Mouse (Mus musculus) layer of hippocampus, adult 6 months (tissue): ENCODE measurements around the gene Mfrp. TPM values are rescaled to one million over a fixed set of nuclear protein-coding genes. Genes with fewer than 3 reads are reported as not detected.

Experiments
- long read RNA-seq, 2 experiments: library from polyadenylated mRNA; unstranded; transcript quantifications; one replicate each; pipeline ENCODE4 v2.0.0; 2019 to 2020
- polyA plus RNA-seq: library from polyadenylated mRNA; unstranded; fragments of <200 nt; fragmentation: Nextera tagmentation; gene quantifications from 2 replicates; pipeline ENCODE4 v1.2.3, GENCODE M21; 2021

Gene Mfrp
- polyA plus RNA-seq: 0.06 and 9.7 TPM in 2 replicates
- long read RNA-seq, experiment 1: 0 reads
- long read RNA-seq, experiment 2, partial matches to known transcripts: 0 of 3 reads
- long read RNA-seq, experiment 2, other reads (novel, unspliced or antisense): 3 of 3 reads

GRCm38 (mm10) chr9:44101490-44101889, at the start of gene Mfrp:
TSS of gene Mfrp (plus strand) at chr9:44101729.

GRCm38 (mm10) chr9:44066785-44067225, 34.7 kb upstream of the Mfrp start, which contains the start of gene Usp2:
TSS of gene Usp2 (plus strand) at chr9:44067021.

DNA sequence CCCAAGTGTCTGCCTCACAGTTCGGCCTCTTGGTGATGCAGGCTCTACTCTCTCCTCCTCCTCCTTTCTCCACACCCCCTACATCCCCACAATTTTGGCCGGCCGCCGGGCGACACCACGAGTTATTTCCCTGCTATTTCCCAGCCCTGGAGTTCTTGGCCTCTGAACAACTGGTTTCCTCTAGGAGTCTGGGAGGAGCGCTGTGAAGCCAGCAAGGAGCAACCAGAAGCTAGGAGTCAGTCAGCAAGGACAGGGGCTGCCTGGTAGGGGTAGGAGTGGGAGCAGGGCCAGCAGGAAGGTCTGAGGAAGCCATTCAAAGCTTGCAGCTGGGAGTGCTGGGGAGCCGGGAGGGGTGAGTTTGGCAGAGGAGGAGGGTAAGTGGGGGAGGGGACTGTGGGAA, 5.6 kb downstream of the Mfrp start, which contains the start of gene C1qtnf5:
TSS of gene C1qtnf5 (plus strand) at position 136 of the 400 bp plus-strand sequence.

DNA sequence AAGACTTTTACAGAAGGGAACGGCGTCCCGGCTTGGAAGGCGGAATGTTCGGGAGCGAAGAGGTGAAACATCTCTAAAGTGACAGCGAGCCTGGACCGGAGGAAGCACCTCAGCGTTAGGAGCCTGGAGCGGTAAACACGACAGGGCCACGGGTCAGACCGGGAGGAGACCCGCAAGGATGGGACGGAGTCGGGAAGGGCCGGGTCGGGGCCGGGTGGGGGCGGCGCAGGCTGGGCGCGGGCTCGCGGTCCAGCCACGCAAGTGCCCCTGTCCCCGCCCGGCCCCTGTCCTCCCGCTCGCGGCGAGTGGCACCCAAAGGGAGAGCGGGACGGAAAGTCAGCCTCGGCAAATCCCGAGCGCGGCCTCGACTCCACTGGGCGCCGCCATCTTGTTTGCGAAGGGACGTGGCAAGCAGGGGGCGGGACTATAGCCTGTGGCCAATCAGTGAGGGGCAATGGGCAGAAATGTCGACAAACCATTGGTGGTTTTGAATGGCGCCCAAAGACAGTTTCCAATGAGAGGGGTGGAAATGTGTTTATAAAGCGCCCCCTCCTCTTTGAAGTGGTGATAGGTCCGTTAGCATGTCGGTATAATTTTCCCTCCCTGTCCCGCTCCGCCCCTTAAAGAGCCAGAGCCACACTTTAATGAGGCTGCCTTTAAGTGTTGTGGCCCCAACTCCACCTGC, 11.7 kb downstream of the Mfrp start, which contains the start of the genes Gm49380 and Rnf26:
TSS of gene Gm49380 (minus strand) at position 396 of the 685 bp plus-strand sequence.
TSS of gene Rnf26 (minus strand) at position 413 of the 685 bp plus-strand sequence.

DNA sequence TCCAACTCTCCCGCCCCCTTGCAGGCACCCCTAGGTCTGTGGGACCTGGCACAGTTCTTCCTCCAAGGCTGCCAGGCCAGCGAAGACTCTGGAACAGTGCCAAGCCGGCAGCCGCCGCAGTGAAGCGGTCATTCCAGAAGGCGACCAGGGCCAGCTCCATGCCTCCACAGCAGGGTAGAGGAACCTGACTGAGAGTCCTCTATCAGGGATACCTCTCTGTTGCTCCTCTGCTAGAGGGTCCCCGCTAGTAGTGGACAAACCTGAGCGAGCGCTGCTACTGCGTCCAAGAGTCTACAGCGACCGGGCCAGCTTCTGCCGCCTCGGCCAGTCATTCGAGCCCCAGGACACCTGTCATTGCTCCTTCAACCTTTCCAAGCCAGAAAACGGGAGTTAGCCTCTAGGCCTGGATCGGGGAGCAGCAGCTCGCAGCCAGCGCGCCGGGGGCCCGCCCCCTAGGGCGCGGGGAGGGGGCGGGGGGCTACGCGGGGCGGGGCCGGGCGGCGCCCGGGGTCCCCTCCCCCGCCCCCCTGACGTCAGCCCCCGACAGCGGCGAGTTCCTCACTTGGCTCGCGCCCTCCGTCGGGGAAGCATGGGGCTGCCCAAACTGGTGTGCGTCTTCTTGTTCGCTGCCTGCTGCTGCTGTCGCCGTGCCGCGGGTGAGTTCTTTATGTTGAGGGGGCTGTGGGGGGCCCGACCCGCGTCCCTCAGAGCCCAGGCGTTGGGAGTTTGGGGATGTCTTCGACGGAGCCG, 32.7 kb downstream of the Mfrp start, which contains the start of gene Mcam:
TSS of gene Mcam (plus strand) at position 369 of the 750 bp plus-strand sequence.

Other genes with a start within 250 kb of the Mfrp start
- gene Thy1, start 58.3 kb upstream of the Mfrp start, polyA plus RNA-seq: 324 and 386 TPM in 2 replicates
- 116 and 137 TPM in 2 replicates for gene Usp2, start 34.7 kb upstream of the Mfrp start, polyA plus RNA-seq
- 30.3 and 40.8 TPM in 2 replicates for gene C1qtnf5, start 5.5 kb downstream of the Mfrp start, polyA plus RNA-seq
- 0.10 and 0.14 TPM in 2 replicates for gene Gm49380, start 11.8 kb downstream of the Mfrp start, polyA plus RNA-seq
- gene Rnf26, start 11.8 kb downstream of the Mfrp start, polyA plus RNA-seq: 10.8 and 13.6 TPM in 2 replicates
- 2.6 and 2.8 TPM in 2 replicates for gene Mcam, start 32.7 kb downstream of the Mfrp start, polyA plus RNA-seq
- 11.8 and 12.1 TPM in 2 replicates for gene Cbl, start 132.3 kb downstream of the Mfrp start, polyA plus RNA-seq
- gene Ccdc153, start 138.9 kb downstream of the Mfrp start, polyA plus RNA-seq: 14.2 and 18.1 TPM in 2 replicates
- gene Pdzd3, start 149.7 kb downstream of the Mfrp start, polyA plus RNA-seq: 0.90 and 1.1 TPM in 2 replicates
- 6.2 and 7.2 TPM in 2 replicates for gene Nlrx1, start 166.9 kb downstream of the Mfrp start, polyA plus RNA-seq
- 25.1 and 26.3 TPM in 2 replicates for gene Abcg4, start 186.9 kb downstream of the Mfrp start, polyA plus RNA-seq
- gene Hinfp, start 203.9 kb downstream of the Mfrp start, polyA plus RNA-seq: 2.9 and 4.2 TPM in 2 replicates
- gene C2cd2l, start 218.6 kb downstream of the Mfrp start, polyA plus RNA-seq: 17.9 and 19.0 TPM in 2 replicates
- 10.3 and 12.5 TPM in 2 replicates for gene Dpagt1, start 224.3 kb downstream of the Mfrp start, polyA plus RNA-seq
- gene H2afx, start 233.0 kb downstream of the Mfrp start, polyA plus RNA-seq: 40.3 and 56.5 TPM in 2 replicates
- gene Hmbs, start 242.5 kb downstream of the Mfrp start, polyA plus RNA-seq: 32.2 and 38.1 TPM in 2 replicates